Mouse (Mus musculus): ENCODE measurements around the gene Cyp2j9. TPM values are rescaled to one million over a fixed set of nuclear protein-coding genes. Genes with fewer than 3 reads are reported as not detected.

Cyp2j9 gene
- not detected for total RNA-seq (2023)

DNA sequence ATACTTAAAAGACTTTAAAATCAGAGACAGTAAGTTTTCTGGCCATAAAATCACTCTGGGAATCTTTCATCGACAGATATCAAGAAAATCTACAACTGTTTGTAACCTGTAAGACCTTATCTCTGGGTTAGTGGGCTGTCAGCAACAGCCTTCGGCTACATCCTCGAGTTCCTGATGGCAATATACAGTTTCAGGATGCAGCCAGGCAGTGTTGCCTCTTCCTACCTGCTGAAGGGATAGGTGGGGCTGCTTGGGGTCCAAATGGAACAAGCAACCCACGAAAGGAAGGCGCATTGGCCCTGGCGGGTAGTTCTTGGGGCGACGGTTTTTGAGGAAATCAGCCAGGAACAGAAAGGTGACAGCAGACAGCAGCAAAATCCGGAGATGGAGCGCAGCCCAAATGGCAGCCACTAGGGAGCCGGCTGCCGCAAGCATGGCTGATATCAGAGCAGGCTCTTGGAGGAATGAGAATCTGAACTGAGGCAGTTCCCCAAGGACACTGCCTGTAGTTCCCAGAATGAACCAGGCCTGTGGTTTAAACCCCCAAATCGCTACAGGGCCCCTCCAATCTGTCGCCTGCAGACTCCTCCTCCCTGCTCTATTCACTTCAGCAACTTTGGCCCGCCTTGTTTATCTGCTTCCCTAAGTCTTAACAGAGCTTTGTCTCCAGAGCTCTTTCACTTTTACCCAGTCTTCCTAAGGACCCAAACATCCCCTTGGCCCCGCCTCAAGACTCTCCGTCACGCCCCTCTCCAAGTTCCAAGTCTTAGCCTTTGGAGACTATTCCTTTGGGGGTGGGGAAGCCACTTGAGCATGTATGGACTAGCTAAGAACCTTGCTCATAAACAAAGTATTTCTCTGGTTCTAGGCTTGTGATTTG is at the start of gene Cyp2j9:
TSS of gene Cyp2j9 (minus strand) at position 668 of the 880 bp plus-strand sequence.

DNA sequence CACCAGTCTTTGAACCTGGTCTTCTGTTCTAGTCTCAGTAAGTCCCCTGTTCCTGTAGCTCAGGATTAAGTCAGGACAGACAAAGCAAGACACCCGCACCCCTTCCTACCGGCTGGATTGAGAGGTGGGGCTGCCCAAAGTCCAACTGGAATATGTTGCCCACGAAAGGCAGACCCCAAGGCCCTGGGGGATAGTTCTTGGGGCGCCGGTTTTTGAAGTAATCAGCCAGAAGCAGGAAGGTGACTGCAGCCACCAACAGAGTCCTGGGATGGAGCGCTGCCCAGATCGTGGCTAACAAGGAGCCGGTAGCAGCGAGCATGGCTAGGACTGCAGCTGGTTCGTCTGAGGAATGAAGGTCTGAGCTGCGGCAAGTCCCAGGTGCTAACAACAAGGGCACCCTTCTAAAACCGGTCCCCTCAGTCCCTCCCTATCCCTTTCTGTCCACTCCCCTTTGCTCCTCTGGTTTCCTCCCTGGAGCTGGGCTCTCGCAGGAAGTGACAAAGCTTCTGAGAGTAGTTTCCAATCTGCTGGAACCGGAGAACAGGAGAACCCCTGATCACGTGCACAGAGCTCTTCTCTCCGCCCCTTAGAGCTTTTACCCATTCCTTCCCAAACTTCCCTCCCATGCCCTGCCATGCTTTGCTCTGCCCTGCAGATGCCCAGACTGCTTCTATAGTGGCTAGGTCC is 38.1 kb downstream of the Cyp2j9 start, which contains the start of gene Cyp2j6:
TSS of gene Cyp2j6 (minus strand) at position 529 of the 687 bp plus-strand sequence.

Other genes starting within 250 kb of the Cyp2j9 start
- not detected for gene Cyp2j11, start 242.9 kb downstream of the Cyp2j9 start, total RNA-seq (2023)
- gene Cyp2j8, start 84.2 kb downstream of the Cyp2j9 start, total RNA-seq (2023), result not detected
- not detected for gene Cyp2j6, start 37.9 kb downstream of the Cyp2j9 start, total RNA-seq (2023)
- not detected for gene Cyp2j5, start 72.6 kb upstream of the Cyp2j9 start, total RNA-seq (2023)
- gene Gm12695, start 193.6 kb upstream of the Cyp2j9 start, total RNA-seq (2023), result not detected

Measured in B cell, adult 67 days (primary cell).